Mouse (Mus musculus) liver (tissue): Measurements from ENCODE around the gene Slc7a11.

Source experiments
- DNase-seq: peaks from one replicate; pipeline ENCODE4 v3.0.0-alpha.2; 2020; ENCODE audit warnings: mixed read lengths

The Slc7a11 gene

GRCm38 (mm10) chr3:49965569-49965968, 477.8 kb downstream of the Slc7a11 start:
- no peak for DNase-seq

GRCm38 (mm10) chr3:49960581-49960980, 482.8 kb downstream of the Slc7a11 start:
- DNase-seq = no peak

GRCm38 (mm10) chr3:49946845-49947244, 496.6 kb downstream of the Slc7a11 start:
- peak; percentile 6 for DNase-seq

- peak; percentile 3 for DNase-seq
Observed at GRCm38 (mm10) chr3:49944783-49945182, 498.6 kb downstream of the Slc7a11 start.

- DNase-seq = no peak
Observed at GRCm38 (mm10) chr3:49937611-49938010, 505.8 kb downstream of the Slc7a11 start.

GRCm38 (mm10) chr3:49929496-49929895, 513.9 kb downstream of the Slc7a11 start:
- no peak for DNase-seq

GRCm38 (mm10) chr3:49928509-49929263, 514.7 kb downstream of the Slc7a11 start:
- DNase-seq = no peak

GRCm38 (mm10) chr3:49913929-49914328, 529.5 kb downstream of the Slc7a11 start:
- DNase-seq = no peak

- no peak for DNase-seq
Observed at GRCm38 (mm10) chr3:49910922-49911321, 532.5 kb downstream of the Slc7a11 start.

GRCm38 (mm10) chr3:49908426-49909341, 534.7 kb downstream of the Slc7a11 start:
- DNase-seq = no peak

GRCm38 (mm10) chr3:49893945-49894344, 549.5 kb downstream of the Slc7a11 start:
- no peak for DNase-seq

GRCm38 (mm10) chr3:49887359-49887758, 556.1 kb downstream of the Slc7a11 start:
- DNase-seq = no peak

GRCm38 (mm10) chr3:49886220-49886945, 557.0 kb downstream of the Slc7a11 start:
- no peak for DNase-seq

GRCm38 (mm10) chr3:49880496-49880895, 562.9 kb downstream of the Slc7a11 start:
- no peak for DNase-seq

GRCm38 (mm10) chr3:49870786-49871185, 572.6 kb downstream of the Slc7a11 start:
- DNase-seq = no peak

- no peak for DNase-seq
Observed at GRCm38 (mm10) chr3:49867951-49868584, 575.3 kb downstream of the Slc7a11 start.

- no peak for DNase-seq
Observed at GRCm38 (mm10) chr3:49867147-49867950, 576.1 kb downstream of the Slc7a11 start.

GRCm38 (mm10) chr3:49866061-49866515, 577.3 kb downstream of the Slc7a11 start:
- peak; percentile 23 for DNase-seq

GRCm38 (mm10) chr3:49856797-49857196, 586.6 kb downstream of the Slc7a11 start:
- DNase-seq = no peak

- DNase-seq = no peak
Observed at GRCm38 (mm10) chr3:49854277-49854676, 589.1 kb downstream of the Slc7a11 start.

- no peak for DNase-seq
Observed at GRCm38 (mm10) chr3:49842971-49843370, 600.4 kb downstream of the Slc7a11 start.
